Comparison of ENCODE assay signal across 9 mouse cellular contexts in genomic region chr16:76786405-76787155, GRCm38 (mm10).
DNase-seq lines count a peak whose midpoint lies in the region; ATAC-seq and TF ChIP-seq lines count a peak whose summit lies in the region.
"Had no signal": no experiment of that assay in that cellular context is flagged by ENCODE, and none has a peak within 500 bp of the region (broad histone marks: within the 10 kb centered on the region; RNA-seq: fewer than 3 reads in every experiment).

No protein-coding gene starts in this region.

- H3K4me1 ChIP-seq in G1E (ENCODE audit: insufficient read depth, low read depth, low read length) = no peaks in the 10 kb centered on the region
- H3K4me1 ChIP-seq in cerebellum, adult 2 months (ENCODE audit: control insufficient read depth, insufficient read depth, low read length) = no peaks in the 10 kb centered on the region
- H3K4me1 ChIP-seq: embryonic facial prominence, embryonic 13.5 days had no signal

- no peak overlapping the region for H3K4me3 ChIP-seq in layer of hippocampus, adult 2 months
- H3K4me3 ChIP-seq in G1E (ENCODE audit: low read depth, low read length) = no peak overlapping the region
- no peak overlapping the region for H3K4me3 ChIP-seq in cerebellum, adult 2 months (replicated peaks; ENCODE audit: insufficient read depth, low read depth, low read length)
- H3K4me3 ChIP-seq: embryonic facial prominence, embryonic 13.5 days had no signal

- peak; percentile 88 for TF ChIP-seq CTCF in layer of hippocampus, adult 2 months (conservative IDR thresholded peaks at IDR 0.05)
- no peak for TF ChIP-seq CTCF in G1E (IDR thresholded peaks at IDR 0.05; ENCODE audit: low read depth, low read length)
- TF ChIP-seq CTCF in cerebellum, adult 2 months (IDR thresholded peaks at IDR 0.05; ENCODE audit: borderline replicate concordance, insufficient read depth, low read depth, low read length) = peak; percentile 54

- no peaks in the 10 kb centered on the region for H3K36me3 ChIP-seq in G1E (replicated peaks)
- H3K36me3 ChIP-seq: embryonic facial prominence, embryonic 13.5 days had no signal

- no peaks in the 10 kb centered on the region for H3K27me3 ChIP-seq in G1E (ENCODE audit: insufficient read depth, low read length)
- H3K27me3 ChIP-seq in cerebellum, adult 2 months (ENCODE audit: control insufficient read depth, insufficient read depth, low read length) = no peaks in the 10 kb centered on the region
- H3K27me3 ChIP-seq: embryonic facial prominence, embryonic 13.5 days had no signal

- peak in 1 of 2 experiments; percentile 38 for DNase-seq in layer of hippocampus, adult 2 months (ENCODE audit: low spot score in 2 of 2)
- DNase-seq in layer of hippocampus, adult 9-10 months (ENCODE audit: low spot score) = no peak
- DNase-seq in G1E (ENCODE audit: low spot score) (peak; percentile 4), MN1 (ENCODE audit: low spot score) (no peak)
- DNase-seq in cerebellum, adult 2 months = peak; percentile 14 to 36
- peak; percentile 89 for DNase-seq in gastrocnemius, postnatal 25 days
- DNase-seq in left cerebral cortex, adult 11 months (ENCODE audit: low spot score) = peak; percentile 16
- peak; percentile 59 for DNase-seq in retina, adult 2 months (ENCODE audit: low read depth, low spot score)

- H3K9me3 ChIP-seq in G1E (replicated peaks) = no peaks in the 10 kb centered on the region
- H3K9me3 ChIP-seq: embryonic facial prominence, embryonic 13.5 days had no signal

- ATAC-seq in G1E (ENCODE audit: extremely low read depth, insufficient number of reproducible peaks, low FRiP score, poor library complexity, severe bottlenecking) = peak; percentile 34; the same call in 1 of the 2 replicates

- no peak for TF ChIP-seq POLR2A in cerebellum, adult 2 months (IDR thresholded peaks at IDR 0.05; ENCODE audit: borderline replicate concordance, insufficient read depth, low read length)

- 63% methylated on average over 6 of the region's 6 CpGs for WGBS in cerebellum, adult 2 months

- H3K27ac ChIP-seq in layer of hippocampus, adult 2 months = no peak overlapping the region
- H3K27ac ChIP-seq in cerebellum, adult 2 months (ENCODE audit: insufficient read depth, low read length) = no peak overlapping the region
- H3K27ac ChIP-seq: embryonic facial prominence, embryonic 13.5 days had no signal

Comparison
In these comparisons a context has a peak if more than half of its experiments do, and no peak if none do; other contexts are left out.
1. DNase-seq: peak in G1E (single experiment), cerebellum, adult 2 months (2 of 2), gastrocnemius, postnatal 25 days (single experiment), left cerebral cortex, adult 11 months (single experiment) and retina, adult 2 months (single experiment); none in layer of hippocampus, adult 9-10 months (single experiment) and MN1 (single experiment).